Mouse (Mus musculus) CD8-positive naive resting alpha-beta T cell, adult 2 months (primary cell): Measurements from ENCODE around the gene Atp5h.

ENCODE experiments used
- DNase-seq, 2 experiments: peaks; one replicate each; pipeline ENCODE4 v3.0.0; 2022; ENCODE audit warnings: low read depth in 2 of 2, low spot score in 2 of 2

Gene Atp5h

GRCm38 (mm10) chr11:115370368-115370767 is 49.4 kb downstream of the Atp5h start:
- no peak for DNase-seq

DNA sequence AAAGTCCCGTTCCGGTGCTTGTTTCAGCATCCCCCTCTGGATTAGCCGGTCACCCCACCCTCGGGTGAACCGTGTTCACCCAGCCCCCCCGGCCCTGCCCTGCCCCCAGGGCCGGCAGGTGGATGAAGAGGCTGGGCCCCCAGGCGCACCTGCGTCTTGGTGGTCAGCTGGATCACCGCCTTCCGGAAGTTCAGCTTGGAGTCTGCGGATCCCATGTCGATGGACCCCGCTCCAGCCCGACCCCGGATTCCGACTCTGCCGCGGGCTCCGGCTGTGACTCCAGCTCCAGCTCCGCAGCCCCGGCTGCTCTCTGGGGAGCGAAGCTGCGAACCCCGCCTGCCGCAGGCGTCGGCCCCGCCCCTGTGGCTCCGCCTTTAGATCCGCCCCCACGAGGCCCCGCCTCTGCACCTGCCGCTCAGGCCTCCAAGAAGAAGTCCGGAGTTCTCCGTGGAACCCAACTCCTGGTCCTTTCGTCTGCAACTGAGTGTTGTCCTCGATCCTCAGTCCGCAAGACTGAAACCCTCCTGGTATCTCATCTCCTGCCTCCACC is 52.3 kb downstream of the Atp5h start, which contains the start of gene Hid1:
Gene Hid1 (minus strand): TSS at position 362 of the 550 bp plus-strand sequence.
- peak; percentile 70 to 85 for DNase-seq

DNA sequence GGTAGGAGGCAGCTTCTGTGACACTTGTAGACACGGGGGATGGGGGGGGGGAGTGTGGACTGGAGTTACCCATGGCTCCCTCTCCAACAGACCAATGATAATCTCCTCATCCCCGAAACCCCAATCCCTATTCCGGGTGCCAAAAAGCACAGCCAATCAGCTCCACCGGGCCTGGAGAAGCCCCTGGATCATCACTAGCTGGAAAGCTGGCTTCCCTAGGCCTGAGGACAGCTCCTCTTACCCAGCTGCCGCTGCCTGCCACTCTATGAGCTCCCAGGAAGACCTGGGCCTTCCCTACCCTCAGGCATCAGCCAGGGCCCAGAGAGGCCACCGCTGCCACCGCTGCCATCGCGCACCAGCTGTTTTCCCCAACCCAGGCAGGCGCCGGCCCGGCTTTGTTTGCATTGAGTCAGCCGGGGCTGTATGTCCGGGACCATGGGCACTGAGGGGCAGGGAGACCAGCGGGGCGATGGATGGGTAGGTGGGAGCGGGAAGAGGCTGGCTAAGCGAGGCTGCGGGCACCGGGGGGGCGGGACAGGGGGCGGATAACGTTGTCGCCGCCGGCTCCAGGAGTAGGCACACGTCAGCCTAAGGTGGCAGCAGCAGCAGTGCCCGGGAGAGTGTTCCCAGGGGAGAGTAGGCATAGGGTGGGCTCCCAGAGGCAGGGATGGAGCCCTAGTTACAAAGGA is 52.9 kb downstream of the Atp5h start:
- no peak for DNase-seq

DNA sequence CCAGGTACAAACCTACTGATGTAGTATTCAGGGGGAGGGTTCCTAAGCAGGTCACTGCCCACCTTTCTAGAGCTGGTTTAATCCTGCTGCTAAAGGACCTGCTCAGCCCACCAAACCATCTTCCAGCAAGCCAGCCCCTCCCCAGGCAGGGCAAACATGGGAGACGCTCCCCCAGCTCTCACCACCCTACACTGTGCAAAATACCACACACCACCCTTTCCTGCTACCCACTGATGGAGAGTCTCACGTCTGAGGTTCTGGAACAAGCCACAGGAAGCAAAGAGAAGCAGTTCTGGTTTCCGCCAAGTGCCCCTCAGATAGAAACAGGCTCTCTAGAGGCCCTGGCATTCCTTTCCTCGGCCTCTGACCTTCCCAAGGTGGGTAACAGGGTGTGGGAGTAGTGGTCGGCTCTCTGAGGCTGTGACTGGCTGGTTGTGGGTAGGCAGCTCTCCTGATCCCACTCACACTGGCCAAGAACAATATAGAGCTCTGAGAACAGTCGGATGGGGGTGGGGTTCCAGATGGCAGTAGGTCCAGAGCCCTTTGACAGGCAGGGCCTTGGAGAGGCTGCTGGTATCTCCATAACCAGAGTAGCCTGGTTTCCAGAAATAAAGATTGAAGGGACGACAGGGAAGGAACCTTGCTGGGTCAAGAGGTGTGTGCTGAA is 53.6 kb downstream of the Atp5h start:
- peak in 1 of 2 experiments; percentile 17 for DNase-seq
